Comparison of ENCODE assay signal across 27 mouse cellular contexts in genomic region chr1:38635596-38635995, GRCm38 (mm10). TPM values are rescaled to one million over a fixed set of nuclear protein-coding genes. Genes with fewer than 3 reads are reported as not detected.
DNase-seq lines count a peak whose midpoint lies in the region; ATAC-seq lines count a peak whose summit lies in the region.
"Had no signal": no experiment of that assay in that cellular context is flagged by ENCODE, and none has a peak within 500 bp of the region (broad histone marks: within the 10 kb centered on the region; RNA-seq: fewer than 3 reads in every experiment).

No protein-coding gene starts in this region.

- 35% methylated on average over 7 of the region's 7 CpGs for WGBS in hindbrain, embryonic 11.5 days
- WGBS in hindbrain, embryonic 14.5 days: 52% methylated on average over 7 of the region's 7 CpGs

- H3K4me1 ChIP-seq in hindbrain, embryonic 11.5 days (replicated peaks; ENCODE audit: control insufficient read depth, insufficient read depth, low read length): peaks cover 6% of the 10 kb centered on the region
- H3K4me1 ChIP-seq in hindbrain, embryonic 14.5 days (replicated peaks; ENCODE audit: control insufficient read depth, insufficient read depth, low read length): peaks cover 13% of the 10 kb centered on the region; the same call in 1 of the 2 replicates

- no peaks in the 10 kb centered on the region for H3K36me3 ChIP-seq in hindbrain, embryonic 11.5 days (ENCODE audit: control insufficient read depth, insufficient read depth, low read length)
- no peaks in the 10 kb centered on the region for H3K36me3 ChIP-seq in hindbrain, embryonic 14.5 days (replicated peaks; ENCODE audit: control insufficient read depth, insufficient read depth)
- H3K36me3 ChIP-seq: embryonic facial prominence, embryonic 13.5 days; forebrain, embryonic 12.5 days; forebrain, embryonic 15.5 days; hindbrain, embryonic 12.5 days had no signal

- H3K9ac ChIP-seq in hindbrain, embryonic 11.5 days (ENCODE audit: low read depth, low read length): no peak overlapping the region
- H3K9ac ChIP-seq in hindbrain, embryonic 14.5 days: no peak overlapping the region
- H3K9ac ChIP-seq: embryonic facial prominence, embryonic 13.5 days; forebrain, embryonic 12.5 days; forebrain, embryonic 15.5 days; hindbrain, embryonic 12.5 days had no signal

- H3K4me3 ChIP-seq in hindbrain, embryonic 11.5 days (ENCODE audit: low read depth, low read length): no peak overlapping the region
- no peak overlapping the region for H3K4me3 ChIP-seq in hindbrain, embryonic 14.5 days (replicated peaks; ENCODE audit: low read length)
- H3K4me3 ChIP-seq: embryonic facial prominence, embryonic 13.5 days; erythroblast, embryonic 14.5 days; forebrain, embryonic 12.5 days; forebrain, embryonic 15.5 days; hindbrain, embryonic 12.5 days had no signal

- H3K4me2 ChIP-seq in hindbrain, embryonic 11.5 days (replicated peaks; ENCODE audit: low read depth, low read length): no peak overlapping the region
- H3K4me2 ChIP-seq in hindbrain, embryonic 14.5 days (replicated peaks): no peak overlapping the region
- H3K4me2 ChIP-seq: embryonic facial prominence, embryonic 13.5 days; forebrain, embryonic 12.5 days; forebrain, embryonic 15.5 days; heart, embryonic 11.5 days; hindbrain, embryonic 12.5 days had no signal

- peak; percentile 64 for DNase-seq in embryo, embryonic 10.5 days (ENCODE audit: low spot score)
- DNase-seq in embryo, embryonic 9.5 days (ENCODE audit: extremely low spot score): no peak
- peak; percentile 43 for DNase-seq in hindbrain, embryonic 11.5 days (ENCODE audit: low spot score)
- DNase-seq in hindbrain, embryonic 14.5 days (ENCODE audit: low spot score): no peak
- peak; percentile 26 for DNase-seq in NIH3T3 (ENCODE audit: low read depth)
- peak; percentile 73 for DNase-seq in mesoderm, embryonic 11.5 days (ENCODE audit: low read depth, low spot score)
- DNase-seq: adrenal gland, postnatal 10 days; adrenal gland, postnatal 36 days; cerebellum, adult 18-20 months; cerebellum, adult 9-10 months; cerebellum, postnatal 14 days; gastrocnemius, postnatal 10 days; gastrocnemius, postnatal 36 days; kidney, adult 18-20 months had no signal

- no peak overlapping the region for H3K27ac ChIP-seq in hindbrain, embryonic 11.5 days (ENCODE audit: low read depth, low read length)
- H3K27ac ChIP-seq in hindbrain, embryonic 14.5 days: no peak overlapping the region
- H3K27ac ChIP-seq: embryonic facial prominence, embryonic 13.5 days; forebrain, embryonic 12.5 days; forebrain, embryonic 15.5 days; hindbrain, embryonic 12.5 days had no signal

- no peaks in the 10 kb centered on the region for H3K9me3 ChIP-seq in hindbrain, embryonic 11.5 days (ENCODE audit: control insufficient read depth, low read length)
- no peaks in the 10 kb centered on the region for H3K9me3 ChIP-seq in hindbrain, embryonic 14.5 days (ENCODE audit: control insufficient read depth, low read length)
- H3K9me3 ChIP-seq: embryonic facial prominence, embryonic 13.5 days; forebrain, embryonic 12.5 days; forebrain, embryonic 15.5 days; hindbrain, embryonic 12.5 days had no signal

- no peak for ATAC-seq in hindbrain, embryonic 11.5 days (ENCODE audit: low FRiP score)
- no peak for ATAC-seq in hindbrain, embryonic 14.5 days (ENCODE audit: low FRiP score)
- no peak for ATAC-seq in megakaryocyte, adult 5-6 weeks (ENCODE audit: poor library complexity, severe bottlenecking)
- ATAC-seq in activated CD4-positive, CD25-positive, alpha-beta regulatory T cell, adult 4 months: no peak
- ATAC-seq: CD4-positive, CD25-positive, alpha-beta regulatory T cell, adult 4 months; forebrain, embryonic 15.5 days; hindbrain, embryonic 16.5 days; inflammation-experienced regulatory T-cells, adult 6 months; intestine, embryonic 16.5 days had no signal

- no peaks in the 10 kb centered on the region for H3K27me3 ChIP-seq in hindbrain, embryonic 11.5 days (ENCODE audit: control insufficient read depth, insufficient read depth, low read length)
- H3K27me3 ChIP-seq in hindbrain, embryonic 14.5 days (ENCODE audit: control insufficient read depth, insufficient read depth, low read length): no peaks in the 10 kb centered on the region
- H3K27me3 ChIP-seq: forebrain, embryonic 12.5 days; forebrain, embryonic 15.5 days; hindbrain, embryonic 12.5 days had no signal

RNA-seq across cellular contexts. Expression of gene Aff3, which starts 29.2 kb away (rescaled TPM):
- 19.7 and 25.6 TPM in 2 replicates for polyA plus RNA-seq in hindbrain, embryonic 11.5 days (2014; fragmentation: Nextera tagmentation; extraction: Ambion mirVana)
- polyA plus RNA-seq in hindbrain, embryonic 14.5 days (2014; fragmentation: Nextera tagmentation; extraction: Ambion mirVana): 29.5 and 31.3 TPM in 2 replicates
- total RNA-seq in megakaryocyte, adult 5-6 weeks (2015): 2.2 and 2.6 TPM in 2 replicates
- total RNA-seq in megakaryocyte, adult 5-6 weeks (2017): 2.2 and 2.4 TPM in 2 replicates
- polyA plus RNA-seq in activated CD4-positive, CD25-positive, alpha-beta regulatory T cell, adult 4 months (2017; shearing (Covaris generic)): 10 to 100 TPM; 15.0 to 18.5 TPM
- polyA plus RNA-seq: C2C12 had no signal

Comparison
In these comparisons a context has a peak if more than half of its experiments do, and no peak if none do; other contexts are left out.
1. DNase-seq: peak in embryo, embryonic 10.5 days (single experiment), hindbrain, embryonic 11.5 days (single experiment), NIH3T3 (single experiment) and mesoderm, embryonic 11.5 days (single experiment); none in embryo, embryonic 9.5 days (single experiment) and hindbrain, embryonic 14.5 days (single experiment).